Mouse (Mus musculus): ENCODE results near the gene Abhd14b. TPM values are rescaled to one million over a fixed set of nuclear protein-coding genes. Genes with fewer than 3 reads are reported as not detected.

Gene Abhd14b
- polyA plus RNA-seq, 1 experiment: 80.0 TPM

DNA sequence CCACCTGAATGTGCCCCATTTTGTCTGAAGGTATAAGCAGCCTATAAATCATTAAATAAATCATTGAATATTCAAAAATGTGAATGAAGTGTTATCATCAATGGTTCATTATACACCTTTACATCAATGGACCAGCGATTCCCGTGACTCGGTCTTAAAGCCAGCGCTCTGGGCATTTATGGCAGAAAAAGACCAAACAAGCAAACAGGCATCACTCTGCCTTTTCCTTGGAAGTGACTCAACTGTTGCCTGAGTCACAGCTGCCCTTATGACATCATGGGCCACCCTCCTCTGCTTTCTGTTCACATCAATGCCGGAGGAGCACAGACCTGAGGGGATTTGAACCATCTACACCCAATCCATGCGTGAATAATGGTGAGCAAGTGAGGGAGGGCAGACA is 52.4 kb downstream of the Abhd14b start, which contains the start of gene Iqcf1:
Gene Iqcf1 (plus strand): TSS at position 301 of the 400 bp plus-strand sequence.
- no peak for DNase-seq
- no peak within 1 kb of the TSS for H3K4me3 ChIP-seq (replicated peaks; ENCODE audit: extremely low read depth, low read depth, low read length)
- TF ChIP-seq CTCF (IDR thresholded peaks at IDR 0.05; ENCODE audit: insufficient read depth, low read length): no peak
- WGBS: 91% methylated on average over 6 of the region's 6 CpGs
- H3K4me1 ChIP-seq (ENCODE audit: control insufficient read depth, insufficient read depth, low read length): no peaks in the 10 kb centered on the region

DNA sequence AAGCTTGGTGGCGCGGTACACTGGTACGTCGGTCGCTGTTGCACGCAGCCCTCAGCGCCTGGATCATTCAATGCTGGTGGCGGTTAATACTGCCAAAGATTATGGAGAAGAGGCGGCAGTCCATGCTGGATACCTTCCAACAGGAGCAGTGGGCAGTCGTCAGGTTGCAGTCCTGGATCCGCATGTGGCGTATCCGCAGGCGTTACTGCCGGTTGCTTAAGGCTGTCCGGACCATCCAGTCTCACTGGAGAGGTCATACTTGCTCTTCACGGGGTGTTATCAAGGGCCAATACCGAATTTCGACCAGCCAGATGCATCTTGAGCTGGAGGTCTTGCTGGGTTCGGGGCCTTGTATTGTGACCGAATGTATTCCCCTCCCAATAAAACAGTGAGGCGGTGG is 54.6 kb downstream of the Abhd14b start:
- no peak overlapping the region for H3K4me3 ChIP-seq (replicated peaks; ENCODE audit: extremely low read depth, low read depth, low read length)
- no peak for DNase-seq
- TF ChIP-seq POLR2A (IDR thresholded peaks at IDR 0.05; ENCODE audit: borderline replicate concordance, extremely low read depth, low read depth, low read length) (no peak), CTCF (IDR thresholded peaks at IDR 0.05; ENCODE audit: insufficient read depth, low read length) (no peak)
- WGBS: 89% methylated on average over 22 of the region's 22 CpGs
- H3K4me1 ChIP-seq (ENCODE audit: control insufficient read depth, insufficient read depth, low read length): no peaks in the 10 kb centered on the region

Other genes starting within 250 kb of the Abhd14b start
- gene Ppm1m, start 247.7 kb upstream of the Abhd14b start, polyA plus RNA-seq (2012; rRNA removed): 60.7 and 67.3 TPM in 2 replicates
- gene Twf2, start 244.4 kb upstream of the Abhd14b start, polyA plus RNA-seq (2012; rRNA removed): 60.9 and 69.0 TPM in 2 replicates
- 6.0 and 6.4 TPM in 2 replicates for gene Tlr9, start 224.9 kb upstream of the Abhd14b start, polyA plus RNA-seq (2012; rRNA removed)
- 443 and 458 TPM in 2 replicates for gene Alas1, start 198.8 kb upstream of the Abhd14b start, polyA plus RNA-seq (2012; rRNA removed)
- 5.7 and 7.9 TPM in 2 replicates for gene Poc1a, start 166.4 kb upstream of the Abhd14b start, polyA plus RNA-seq (2012; rRNA removed)
- 223 and 262 TPM in 2 replicates for gene Dusp7, start 78.8 kb upstream of the Abhd14b start, polyA plus RNA-seq (2012; rRNA removed)
- gene Rpl29, start 18.0 kb upstream of the Abhd14b start, polyA plus RNA-seq (2012; rRNA removed): 288 and 319 TPM in 2 replicates
- gene Acy1, start 9.1 kb upstream of the Abhd14b start, polyA plus RNA-seq (2012; rRNA removed): 6.5 and 10.0 TPM in 2 replicates
- 27.2 and 34.4 TPM in 2 replicates for gene Abhd14a, start 219 bp downstream of the Abhd14b start, polyA plus RNA-seq (2012; rRNA removed)
- 68.5 and 70.7 TPM in 2 replicates for gene Pcbp4, start 5.8 kb downstream of the Abhd14b start, polyA plus RNA-seq (2012; rRNA removed)
- gene Gpr62, start 18.5 kb downstream of the Abhd14b start, polyA plus RNA-seq (2012; rRNA removed): 0.19 and 0.50 TPM in 2 replicates
- gene Rrp9, start 28.5 kb downstream of the Abhd14b start, polyA plus RNA-seq (2012; rRNA removed): 27.4 and 29.2 TPM in 2 replicates
- gene Parp3, start 29.5 kb downstream of the Abhd14b start, polyA plus RNA-seq (2012; rRNA removed): 65.2 and 74.3 TPM in 2 replicates
- 0.30 TPM in 1 of 2 replicates, not detected in the other for gene Iqcf1, start 52.5 kb downstream of the Abhd14b start, polyA plus RNA-seq (2012; rRNA removed)
- 0.27 TPM in 1 of 2 replicates, not detected in the other for gene Iqcf5, start 67.1 kb downstream of the Abhd14b start, polyA plus RNA-seq (2012; rRNA removed)
- not detected in 2 replicates for gene Iqcf3, start 114.2 kb downstream of the Abhd14b start, polyA plus RNA-seq (2012; rRNA removed)
- not detected in 2 replicates for gene Iqcf4, start 123.5 kb downstream of the Abhd14b start, polyA plus RNA-seq (2012; rRNA removed)
- not detected in 2 replicates for gene Iqcf6, start 179.1 kb downstream of the Abhd14b start, polyA plus RNA-seq (2012; rRNA removed)
- not detected in 2 replicates for gene Grm2, start 208.6 kb downstream of the Abhd14b start, polyA plus RNA-seq (2012; rRNA removed)
- 103 and 108 TPM in 2 replicates for gene Tex264, start 238.5 kb downstream of the Abhd14b start, polyA plus RNA-seq (2012; rRNA removed)

Measured in lung, adult 2 months (tissue).